Mouse (Mus musculus): ENCODE measurements around the gene Timp2. TPM values are rescaled to one million over a fixed set of nuclear protein-coding genes. Genes with fewer than 3 reads are reported as not detected.

The Timp2 gene
- polyA plus RNA-seq, 1 experiment from 2014 or later, result 95.2 TPM

GRCm38 (mm10) chr11:118364021-118364420 lies 8.5 kb upstream of the Timp2 start:
- Histone ChIP-seq H3K36me3 (ENCODE audit: control insufficient read depth, insufficient read depth, low read length) (no peaks in the 10 kb centered on the region), H3K27me3 (replicated peaks; ENCODE audit: control insufficient read depth, insufficient read depth, low read length) (no peaks in the 10 kb centered on the region), H3K4me1 (ENCODE audit: control insufficient read depth, insufficient read depth, low read depth, low read length) (peaks cover 3% of the 10 kb centered on the region; the same call in 1 of the 2 replicates), H3K9ac (ENCODE audit: low read depth, low read length) (no peak overlapping the region), H3K4me2 (ENCODE audit: low read length) (no peak overlapping the region), H3K9me3 (ENCODE audit: control insufficient read depth, low read length) (no peaks in the 10 kb centered on the region), H3K27ac (ENCODE audit: low read depth, low read length) (no peak overlapping the region), H3K4me3 (ENCODE audit: low read length) (no peak overlapping the region)
- WGBS, result 90% methylated on average over 4 of the region's 4 CpGs
- ATAC-seq, result no peak

GRCm38 (mm10) chr11:118362971-118363518 lies 7.5 kb upstream of the Timp2 start:
- Histone ChIP-seq H3K4me2 (ENCODE audit: low read length) (no peak overlapping the region), H3K27ac (ENCODE audit: low read depth, low read length) (no peak overlapping the region)
- ATAC-seq, result peak; percentile 69

GRCm38 (mm10) chr11:118362501-118362900 lies 7.0 kb upstream of the Timp2 start:
- Histone ChIP-seq H3K36me3 (ENCODE audit: control insufficient read depth, insufficient read depth, low read length) (no peaks in the 10 kb centered on the region), H3K9ac (ENCODE audit: low read depth, low read length) (no peak overlapping the region), H3K27ac (ENCODE audit: low read depth, low read length) (no peak overlapping the region), H3K9me3 (ENCODE audit: control insufficient read depth, low read length) (no peaks in the 10 kb centered on the region), H3K4me3 (ENCODE audit: low read length) (no peak overlapping the region), H3K4me2 (ENCODE audit: low read length) (no peak overlapping the region), H3K4me1 (ENCODE audit: control insufficient read depth, insufficient read depth, low read depth, low read length) (peaks cover 3% of the 10 kb centered on the region; the same call in 1 of the 2 replicates), H3K27me3 (replicated peaks; ENCODE audit: control insufficient read depth, insufficient read depth, low read length) (no peaks in the 10 kb centered on the region)
- no peak for ATAC-seq
- 80% methylated on average over 1 of the region's 1 CpGs for WGBS

More at GRCm38 (mm10) chr11:118362971-118363518, 7.5 kb upstream of the Timp2 start:
- Histone ChIP-seq H3K4me3 (ENCODE audit: low read length) (no peak overlapping the region), H3K9me3 (ENCODE audit: control insufficient read depth, low read length) (no peaks in the 10 kb centered on the region), H3K4me1 (ENCODE audit: control insufficient read depth, insufficient read depth, low read depth, low read length) (peaks cover 3% of the 10 kb centered on the region; the same call in 1 of the 2 replicates), H3K9ac (ENCODE audit: low read depth, low read length) (peak overlapping the region; percentile 27; the same call in 1 of the 2 replicates), H3K27me3 (replicated peaks; ENCODE audit: control insufficient read depth, insufficient read depth, low read length) (no peaks in the 10 kb centered on the region), H3K36me3 (ENCODE audit: control insufficient read depth, insufficient read depth, low read length) (no peaks in the 10 kb centered on the region)
- 13% methylated on average over 8 of the region's 8 CpGs for WGBS

- H3K27me3 ChIP-seq (replicated peaks; ENCODE audit: control insufficient read depth, insufficient read depth, low read length), result no peaks in the 10 kb centered on the region
- no peak overlapping the region for H3K27ac ChIP-seq (ENCODE audit: low read depth, low read length)
- WGBS, result 69% methylated on average over 10 of the region's 10 CpGs
- H3K4me3 ChIP-seq (ENCODE audit: low read length), result no peak overlapping the region
- H3K9ac ChIP-seq (ENCODE audit: low read depth, low read length), result no peak overlapping the region
- no peak overlapping the region for H3K4me2 ChIP-seq (ENCODE audit: low read length)
- no peak for ATAC-seq
- no peaks in the 10 kb centered on the region for H3K9me3 ChIP-seq (ENCODE audit: control insufficient read depth, low read length)
- H3K36me3 ChIP-seq (ENCODE audit: control insufficient read depth, insufficient read depth, low read length), result no peaks in the 10 kb centered on the region
- peaks cover 5% of the 10 kb centered on the region for H3K4me1 ChIP-seq (ENCODE audit: control insufficient read depth, insufficient read depth, low read depth, low read length)
These were observed 5.4 kb upstream of the Timp2 start for GRCm38 (mm10) chr11:118360907-118361341.

GRCm38 (mm10) chr11:118360491-118360890 lies 5.0 kb upstream of the Timp2 start:
- no peak overlapping the region for H3K4me2 ChIP-seq (ENCODE audit: low read length)
- H3K27ac ChIP-seq (ENCODE audit: low read depth, low read length), result no peak overlapping the region
- H3K9me3 ChIP-seq (ENCODE audit: control insufficient read depth, low read length), result no peaks in the 10 kb centered on the region
- H3K4me3 ChIP-seq (ENCODE audit: low read length), result no peak overlapping the region
- peaks cover 9% of the 10 kb centered on the region for H3K4me1 ChIP-seq (ENCODE audit: control insufficient read depth, insufficient read depth, low read depth, low read length)
- no peak for ATAC-seq
- no peaks in the 10 kb centered on the region for H3K36me3 ChIP-seq (ENCODE audit: control insufficient read depth, insufficient read depth, low read length)
- no peaks in the 10 kb centered on the region for H3K27me3 ChIP-seq (replicated peaks; ENCODE audit: control insufficient read depth, insufficient read depth, low read length)
- no peak overlapping the region for H3K9ac ChIP-seq (ENCODE audit: low read depth, low read length)
- WGBS, result 71% methylated on average over 7 of the region's 7 CpGs

GRCm38 (mm10) chr11:118355205-118355604 lies 335 bp downstream of the Timp2 start:
- Histone ChIP-seq H3K9ac (ENCODE audit: low read depth, low read length) (peak overlapping the region; percentile 95), H3K27me3 (replicated peaks; ENCODE audit: control insufficient read depth, insufficient read depth, low read length) (no peaks in the 10 kb centered on the region), H3K4me2 (ENCODE audit: low read length) (peak overlapping the region; percentile 82), H3K4me3 (ENCODE audit: low read length) (peak overlapping the region; percentile 77), H3K36me3 (ENCODE audit: control insufficient read depth, insufficient read depth, low read length) (no peaks in the 10 kb centered on the region), H3K27ac (ENCODE audit: low read depth, low read length) (peak overlapping the region; percentile 86), H3K4me1 (ENCODE audit: control insufficient read depth, insufficient read depth, low read depth, low read length) (peaks cover 27% of the 10 kb centered on the region), H3K9me3 (ENCODE audit: control insufficient read depth, low read length) (no peaks in the 10 kb centered on the region)
- whole genome bisulfite sequencing, result under 1% methylated on average over 25 of the region's 43 CpGs
- ATAC-seq, result peak; percentile 96

- WGBS, result under 1% methylated on average over 47 of the region's 47 CpGs
These were observed 826 bp downstream of the Timp2 start for GRCm38 (mm10) chr11:118354636-118355191.

GRCm38 (mm10) chr11:118349494-118349893 lies 6.0 kb downstream of the Timp2 start:
- H3K4me1 ChIP-seq (ENCODE audit: control insufficient read depth, insufficient read depth, low read depth, low read length), result peaks cover 29% of the 10 kb centered on the region
- no peak for ATAC-seq
- H3K27ac ChIP-seq (ENCODE audit: low read depth, low read length), result no peak overlapping the region
- no peaks in the 10 kb centered on the region for H3K9me3 ChIP-seq (ENCODE audit: control insufficient read depth, low read length)
- WGBS, result 88% methylated on average over 5 of the region's 5 CpGs
- no peaks in the 10 kb centered on the region for H3K27me3 ChIP-seq (replicated peaks; ENCODE audit: control insufficient read depth, insufficient read depth, low read length)
- no peak overlapping the region for H3K9ac ChIP-seq (ENCODE audit: low read depth, low read length)
- H3K36me3 ChIP-seq (ENCODE audit: control insufficient read depth, insufficient read depth, low read length), result no peaks in the 10 kb centered on the region
- H3K4me3 ChIP-seq (ENCODE audit: low read length), result no peak overlapping the region
- H3K4me2 ChIP-seq (ENCODE audit: low read length), result no peak overlapping the region

More at GRCm38 (mm10) chr11:118354636-118355191, 826 bp downstream of the Timp2 start:
- Histone ChIP-seq H3K4me2 (ENCODE audit: low read length) (peak overlapping the region; percentile 82), H3K27me3 (replicated peaks; ENCODE audit: control insufficient read depth, insufficient read depth, low read length) (no peaks in the 10 kb centered on the region), H3K9ac (ENCODE audit: low read depth, low read length) (peak overlapping the region; percentile 95), H3K4me3 (ENCODE audit: low read length) (peak overlapping the region; percentile 77), H3K4me1 (ENCODE audit: control insufficient read depth, insufficient read depth, low read depth, low read length) (peaks cover 27% of the 10 kb centered on the region), H3K9me3 (ENCODE audit: control insufficient read depth, low read length) (no peaks in the 10 kb centered on the region), H3K27ac (ENCODE audit: low read depth, low read length) (peak overlapping the region; percentile 86), H3K36me3 (ENCODE audit: control insufficient read depth, insufficient read depth, low read length) (no peaks in the 10 kb centered on the region)
- ATAC-seq, result peak; percentile 44; the same call in 1 of the 2 replicates

GRCm38 (mm10) chr11:118348877-118349276 lies 6.7 kb downstream of the Timp2 start:
- ATAC-seq, result no peak
- H3K27me3 ChIP-seq (replicated peaks; ENCODE audit: control insufficient read depth, insufficient read depth, low read length), result no peaks in the 10 kb centered on the region
- no peak overlapping the region for H3K9ac ChIP-seq (ENCODE audit: low read depth, low read length)
- no peaks in the 10 kb centered on the region for H3K9me3 ChIP-seq (ENCODE audit: control insufficient read depth, low read length)
- no peak overlapping the region for H3K4me2 ChIP-seq (ENCODE audit: low read length)
- no peak overlapping the region for H3K27ac ChIP-seq (ENCODE audit: low read depth, low read length)
- 76% methylated on average over 5 of the region's 5 CpGs for WGBS
- H3K4me1 ChIP-seq (ENCODE audit: control insufficient read depth, insufficient read depth, low read depth, low read length), result peaks cover 25% of the 10 kb centered on the region
- H3K36me3 ChIP-seq (ENCODE audit: control insufficient read depth, insufficient read depth, low read length), result no peaks in the 10 kb centered on the region
- no peak overlapping the region for H3K4me3 ChIP-seq (ENCODE audit: low read length)

Data from hindbrain, embryonic 16.5 days (tissue).